Mouse (Mus musculus) spleen, adult 2 months (tissue): ENCODE data around the gene Iqschfp.

Source experiments
- CTCF ChIP-seq: fragments of 200-500 bp; IDR thresholded peaks from 2 replicates; pipeline ENCODE4 v1.5.1; 2011; ENCODE audit warnings: mild to moderate bottlenecking, inconsistent platforms; ENCODE audit not compliant: insufficient read depth, insufficient read length, insufficient replicate concordance; ENCODE audit errors: extremely low read depth
- POLR2A ChIP-seq: fragments of 200-500 bp; IDR thresholded peaks from 2 replicates; pipeline ENCODE4 v1.6.1; 2011; ENCODE audit warnings: low read depth, low read length, inconsistent platforms

- TF ChIP-seq POLR2A (no peak), CTCF (no peak)
Measured at GRCm38 (mm10) chr3:68484561-68484960, 592.5 kb downstream of the Iqschfp start.
